Mouse (Mus musculus): ENCODE measurements around the gene Mical1. TPM values are rescaled to one million over a fixed set of nuclear protein-coding genes. Genes with fewer than 3 reads are reported as not detected.

Gene Mical1
- total and polyA plus RNA-seq, 3 experiments, result 23.0 to 67.4 (median 36.3) TPM

- no peak overlapping the region for H3K4me3 ChIP-seq (replicated peaks in 1 of 3; ENCODE audit: low read depth in 2 of 3, low read length in 2 of 3, poor library complexity in 1 of 3)
- in situ Hi-C loops (cut with MboI; ENCODE audit: low pct_ligation_motif_present, low pct_unique_long_range_greater_than_20kb, low sequenced_read_pairs) (loop anchor here (5.0 to 25.0 kb wide), 3 partner anchors 79 to 439 kb away; partner anchors contain the start of genes Cep57l1 and Sesn1), dilution Hi-C loops (cut with MboI; ENCODE audit: extremely low pct_ligation_motif_present, extremely low pct_unique_long_range_greater_than_20kb, low sequenced_read_pairs) (no loop called here)
- H3K4me2 ChIP-seq (ENCODE audit: insufficient read depth, low read depth, poor library complexity, severe bottlenecking), result peak overlapping the region; percentile 32
- no peak; the same call in 1 of the 2 replicates for TF ChIP-seq SIN3A (IDR thresholded peaks at IDR 0.05; ENCODE audit: low read length)
- no peak for TF ChIP-seq CHD1 (IDR thresholded peaks at IDR 0.05; ENCODE audit: low read depth, low read length)
- no peak for TF ChIP-seq ETS1 (conservative IDR thresholded peaks at IDR 0.05; ENCODE audit: low read depth, low read length)
- TF ChIP-seq IRF4 (IDR thresholded peaks at IDR 0.05; ENCODE audit: low read depth, low read length), result no peak
- TF ChIP-seq USF2 (conservative IDR thresholded peaks at IDR 0.05; ENCODE audit: low read depth, low read length), result no peak
- TF ChIP-seq CHD2 (IDR thresholded peaks at IDR 0.05; ENCODE audit: low read length), result no peak
- TF ChIP-seq MXI1 (IDR thresholded peaks at IDR 0.05; ENCODE audit: low read depth, low read length), result 0 out of 2 replicates have a peak, but pooled peaks have one; percentile 43
- no peak for TF ChIP-seq MEF2A (IDR thresholded peaks at IDR 0.05; ENCODE audit: borderline replicate concordance, low read depth, low read length)
- DNase-seq (ENCODE audit: extremely low read depth), result no peak
- H3K4me1 ChIP-seq (ENCODE audit: control insufficient read depth in 1 of 2, insufficient read depth in 2 of 2), result peaks cover 15 to 57% of the 10 kb centered on the region in 2 experiments
- no peaks in the 10 kb centered on the region for H3K9me3 ChIP-seq (replicated peaks; ENCODE audit: low read length)
- H3K79me2 ChIP-seq (replicated peaks; ENCODE audit: control insufficient read depth, extremely low read depth, insufficient read depth, poor library complexity, severe bottlenecking), result peaks cover 60% of the 10 kb centered on the region
- peaks cover 19 to 53% of the 10 kb centered on the region in 2 experiments for H3K36me3 ChIP-seq (replicated peaks in 1 of 2; ENCODE audit: control insufficient read depth in 1 of 2, insufficient read depth in 1 of 2, low read length in 1 of 2)
- H3K27ac ChIP-seq (ENCODE audit: insufficient read depth, low read depth), result no peak overlapping the region
- no peaks in the 10 kb centered on the region for H3K27me3 ChIP-seq (replicated peaks)
- H3K9ac ChIP-seq (ENCODE audit: insufficient read depth, low read depth), result peak overlapping the region; percentile 32; the same call in 1 of the 2 replicates
Measured at GRCm38 (mm10) chr10:41523386-41523785, 47.3 kb downstream of the Mical1 start.

DNA sequence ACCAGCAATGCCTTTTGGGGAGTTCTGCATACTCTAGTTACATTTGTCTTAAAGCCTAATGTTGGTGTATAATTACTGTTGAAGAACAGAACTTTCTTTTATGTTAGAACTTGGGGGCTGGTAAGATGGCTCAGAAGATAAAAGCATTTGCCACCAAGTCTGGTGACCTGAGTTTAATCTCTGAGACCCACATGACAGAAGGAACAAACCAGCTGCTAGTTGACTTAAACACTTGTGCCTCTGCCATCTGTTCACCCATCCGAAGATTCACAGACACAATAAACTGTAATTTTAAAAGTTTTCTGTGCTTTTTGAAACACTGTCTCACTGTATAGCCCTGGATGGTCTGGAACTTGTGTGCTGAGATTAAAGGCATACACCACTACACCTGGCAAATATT is 49.6 kb downstream of the Mical1 start:
- TF ChIP-seq BHLHE40 (IDR thresholded peaks at IDR 0.05; ENCODE audit: low read depth, low read length) (no peak), IRF4 (IDR thresholded peaks at IDR 0.05; ENCODE audit: low read depth, low read length) (no peak), RCOR1 (conservative IDR thresholded peaks at IDR 0.05; ENCODE audit: low read depth, low read length) (no peak), MAX (IDR thresholded peaks at IDR 0.05; ENCODE audit: low read length) (no peak), MEF2A (IDR thresholded peaks at IDR 0.05; ENCODE audit: borderline replicate concordance, low read depth, low read length) (no peak), ZMIZ1 (IDR thresholded peaks at IDR 0.05; ENCODE audit: low read depth, low read length) (no peak), HCFC1 (IDR thresholded peaks at IDR 0.05; ENCODE audit: low read depth, low read length) (no peak)
- H3K36me3 ChIP-seq (replicated peaks in 1 of 2; ENCODE audit: control insufficient read depth in 1 of 2, insufficient read depth in 1 of 2, low read length in 1 of 2), result peaks cover 28 to 64% of the 10 kb centered on the region in 2 experiments
- peaks cover 17 to 80% of the 10 kb centered on the region in 2 experiments for H3K4me1 ChIP-seq (ENCODE audit: control insufficient read depth in 1 of 2, insufficient read depth in 2 of 2)
- no peak for DNase-seq (ENCODE audit: extremely low read depth)
- no peak overlapping the region for H3K9ac ChIP-seq (ENCODE audit: insufficient read depth, low read depth)
- in situ Hi-C loops (cut with MboI; ENCODE audit: low pct_ligation_motif_present, low pct_unique_long_range_greater_than_20kb, low sequenced_read_pairs) (no loop called here), dilution Hi-C loops (cut with MboI; ENCODE audit: extremely low pct_ligation_motif_present, extremely low pct_unique_long_range_greater_than_20kb, low sequenced_read_pairs) (no loop called here)
- H3K27me3 ChIP-seq (replicated peaks), result no peaks in the 10 kb centered on the region
- H3K27ac ChIP-seq (ENCODE audit: insufficient read depth, low read depth), result no peak overlapping the region
- no peak overlapping the region for H3K4me2 ChIP-seq (ENCODE audit: insufficient read depth, low read depth, poor library complexity, severe bottlenecking)
- H3K4me3 ChIP-seq (replicated peaks in 1 of 3; ENCODE audit: low read depth in 2 of 3, low read length in 2 of 3, poor library complexity in 1 of 3), result no peak overlapping the region
- peaks cover 56% of the 10 kb centered on the region for H3K79me2 ChIP-seq (replicated peaks; ENCODE audit: control insufficient read depth, extremely low read depth, insufficient read depth, poor library complexity, severe bottlenecking)
- no peaks in the 10 kb centered on the region for H3K9me3 ChIP-seq (replicated peaks; ENCODE audit: low read length)

DNA sequence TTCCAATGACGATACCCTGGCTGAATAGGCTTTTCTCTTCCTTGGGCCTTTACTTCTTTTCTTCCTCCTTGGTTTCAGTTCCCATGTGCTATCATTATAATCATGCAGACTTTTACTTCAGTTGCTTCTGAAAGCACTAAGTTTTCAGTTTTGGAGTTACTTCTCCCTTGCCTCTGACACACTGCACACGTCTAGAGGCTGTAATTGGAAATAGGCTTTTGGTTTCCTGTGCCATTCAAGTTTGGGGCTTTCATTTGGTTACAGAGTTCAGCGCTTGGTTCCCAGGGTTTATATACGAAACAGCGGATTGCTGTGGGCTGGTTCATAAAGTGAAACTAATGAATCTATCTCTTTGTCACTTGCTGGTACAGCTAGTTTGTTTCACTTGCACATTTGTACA is 53.9 kb downstream of the Mical1 start:
- Histone ChIP-seq H3K27ac (ENCODE audit: insufficient read depth, low read depth) (no peak overlapping the region), H3K27me3 (replicated peaks) (no peaks in the 10 kb centered on the region), H3K4me1 (ENCODE audit: control insufficient read depth in 1 of 2, insufficient read depth in 2 of 2) (peaks cover 7 to 77% of the 10 kb centered on the region in 2 experiments), H3K4me2 (ENCODE audit: insufficient read depth, low read depth, poor library complexity, severe bottlenecking) (peak overlapping the region; percentile 44; the same call in 1 of the 2 replicates), H3K9ac (ENCODE audit: insufficient read depth, low read depth) (no peak overlapping the region), H3K4me3 (replicated peaks in 1 of 3; ENCODE audit: low read depth in 2 of 3, low read length in 2 of 3, poor library complexity in 1 of 3) (no peak overlapping the region), H3K36me3 (replicated peaks in 1 of 2; ENCODE audit: control insufficient read depth in 1 of 2, insufficient read depth in 1 of 2, low read length in 1 of 2) (peaks cover 31 to 74% of the 10 kb centered on the region in 2 experiments), H3K79me2 (replicated peaks; ENCODE audit: control insufficient read depth, extremely low read depth, insufficient read depth, poor library complexity, severe bottlenecking) (peaks cover 33% of the 10 kb centered on the region), H3K9me3 (replicated peaks; ENCODE audit: low read length) (no peaks in the 10 kb centered on the region)
- DNase-seq (ENCODE audit: extremely low read depth), result peak; percentile 66
- TF ChIP-seq EP300 (IDR thresholded peaks at IDR 0.05; ENCODE audit: low read length) (peak; percentile 71), ETS1 (conservative IDR thresholded peaks at IDR 0.05; ENCODE audit: low read depth, low read length) (peak; percentile 31), IRF4 (IDR thresholded peaks at IDR 0.05; ENCODE audit: low read depth, low read length) (peak; percentile 81), SMC3 (IDR thresholded peaks at IDR 0.05; ENCODE audit: low read depth, low read length) (no peak), BHLHE40 (IDR thresholded peaks at IDR 0.05; ENCODE audit: low read depth, low read length) (peak; percentile 56)
- in situ Hi-C loops (cut with MboI; ENCODE audit: low pct_ligation_motif_present, low pct_unique_long_range_greater_than_20kb, low sequenced_read_pairs), result no loop called here
- dilution Hi-C loops (cut with MboI; ENCODE audit: extremely low pct_ligation_motif_present, extremely low pct_unique_long_range_greater_than_20kb, low sequenced_read_pairs), result no loop called here

All from CH12.LX (cell line).